In genomic region chr11:44776556-44776955, GRCm38 (mm10) we compare ENCODE assay signal across 14 mouse cellular contexts.
DNase-seq lines count a peak whose midpoint lies in the region.
"Had no signal": no experiment of that assay in that cellular context is flagged by ENCODE, and none has a peak within 500 bp of the region (broad histone marks: within the 10 kb centered on the region; RNA-seq: fewer than 3 reads in every experiment).

No protein-coding gene starts in this region.

- intact Hi-C loops in heart, postnatal 10 days (cut with DNase I) = no loop called here

- DNase-seq in heart, adult 11 months = peak; percentile 73
- no peak for DNase-seq in heart, postnatal 10 days
- DNase-seq in brain, adult 2 months (ENCODE audit: low read depth, low spot score) = peak; percentile 69
- peak; percentile 21 to 48 for DNase-seq in cerebellum, adult 18-20 months
- DNase-seq in cerebellum, adult 9-10 months = peak; percentile 70
- DNase-seq in MN1 (ENCODE audit: low spot score) = no peak
- no peak for DNase-seq in layer of hippocampus, postnatal 10 days (ENCODE audit: low spot score in 2 of 2)
- DNase-seq in kidney, adult 11 months = no peak
- DNase-seq: adrenal gland, adult 8-10 months; adrenal gland, postnatal 25 days; gastrocnemius, postnatal 10 days; gastrocnemius, postnatal 36 days; heart, postnatal 36 days; kidney, adult 18-20 months had no signal

Comparison
In these comparisons a context has a peak if more than half of its experiments do, and no peak if none do; other contexts are left out.
1. DNase-seq: peak in heart, adult 11 months (single experiment), brain, adult 2 months (single experiment), cerebellum, adult 18-20 months (2 of 2) and cerebellum, adult 9-10 months (single experiment); none in heart, postnatal 10 days (0 of 2), MN1 (single experiment), layer of hippocampus, postnatal 10 days (0 of 2) and kidney, adult 11 months (single experiment).